Mouse (Mus musculus) MEL (cell line): ENCODE data around the gene Cobl.

ENCODE experiments used
- MAX ChIP-seq: IDR thresholded peaks from 2 replicates; pipeline ENCODE4 v1.6.1; 2011; ENCODE audit warnings: low read length, improper control_type of control experiment
- MYB ChIP-seq: IDR thresholded peaks from 2 replicates; pipeline ENCODE4 v1.6.1; 2011; ENCODE audit warnings: mild to moderate bottlenecking, low read depth, low read length, improper control_type of control experiment
- POLR2A ChIP-seq, 2 experiments: IDR thresholded peaks; 2 replicates each; pipeline ENCODE4 v1.6.1; 2011 to 2012; ENCODE audit warnings: low read length in 2 of 2, mild to moderate bottlenecking in 2 of 2, control low read depth in 1 of 2, improper control_type of control experiment in 1 of 2, low read depth in 1 of 2, moderate library complexity in 1 of 2; ENCODE audit not compliant: control insufficient read depth in 1 of 2, insufficient read depth in 1 of 2, poor library complexity in 1 of 2
- UBTF ChIP-seq: IDR thresholded peaks from 2 replicates; pipeline ENCODE4 v1.6.1; 2012; ENCODE audit warnings: low read depth, mild to moderate bottlenecking, inconsistent platforms, low read length, improper control_type of control experiment, moderate library complexity, borderline replicate concordance; ENCODE audit not compliant: insufficient read depth

GRCm38 (mm10) chr11:12280711-12281110 lies 184.0 kb downstream of the Cobl start:
- TF ChIP-seq UBTF: no peak
- no peak for TF ChIP-seq POLR2A (IDR thresholded peaks at IDR 0.05; ENCODE audit: control insufficient read depth in 1 of 2, insufficient read depth in 1 of 2, low read depth in 1 of 2, low read length in 2 of 2, poor library complexity in 1 of 2)
- no peak for TF ChIP-seq MAX
- TF ChIP-seq MYB: no peak
